Mouse (Mus musculus): ENCODE results near the gene Srp68.
A peak's percentile ranks its signal among the peaks of the same experiment; 100 is the strongest.

Gene Srp68

DNA sequence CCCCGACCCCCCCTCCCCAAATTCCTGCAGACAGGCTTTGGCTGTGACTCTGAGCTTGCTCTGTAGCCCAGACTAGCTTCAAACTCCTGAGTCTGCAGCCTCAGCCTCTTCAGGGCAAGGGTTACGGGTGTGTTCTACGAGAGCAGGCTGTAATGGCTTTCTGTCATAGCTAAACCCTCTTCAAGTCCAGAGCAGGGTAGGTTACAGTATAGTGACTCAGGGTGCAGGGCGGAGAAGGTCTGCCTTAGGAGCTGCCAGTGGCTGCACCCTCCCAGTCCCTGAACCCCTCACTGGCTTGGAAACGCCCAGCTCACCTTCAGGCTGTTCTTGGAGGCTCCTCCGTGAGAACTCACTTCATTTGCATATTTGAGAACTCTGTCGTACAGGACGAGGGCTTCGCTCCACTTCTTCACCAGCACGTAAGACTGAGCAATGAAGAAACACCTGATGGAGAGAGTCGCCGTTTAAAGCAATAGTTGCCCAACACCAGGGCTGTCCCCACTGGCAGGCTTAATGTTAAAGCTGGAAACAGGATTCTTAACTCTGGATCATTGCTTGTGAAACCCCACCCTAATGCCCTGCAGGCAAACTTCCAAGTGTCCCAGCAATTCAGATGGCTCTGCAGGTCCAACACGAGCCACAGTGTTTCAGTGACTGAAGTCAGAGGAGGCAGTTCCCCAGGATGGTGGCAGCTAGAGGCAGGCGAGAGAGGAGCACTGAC, 26.4 kb downstream of the Srp68 start:
- no peak for DNase-seq (ENCODE audit: extremely low spot score)

DNA sequence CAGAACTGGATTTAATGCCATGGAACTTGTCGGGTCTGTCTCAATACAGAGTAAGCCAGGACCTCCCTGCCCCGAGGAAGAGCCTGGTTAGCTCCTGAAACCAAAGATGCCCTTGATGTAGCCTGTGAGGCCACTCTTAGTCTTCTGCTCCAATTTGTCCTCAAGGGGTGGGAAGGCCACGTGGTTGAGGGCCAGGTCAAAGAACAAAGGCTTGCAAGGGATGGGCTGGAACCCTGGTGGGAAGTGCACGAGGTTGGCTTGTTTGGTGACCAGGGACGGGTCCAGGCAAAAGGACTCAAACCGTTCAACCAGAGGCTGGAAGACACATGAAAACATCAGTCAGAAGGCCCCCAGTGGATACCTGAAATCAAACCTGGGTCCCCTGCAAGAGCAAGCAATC, 28.4 kb downstream of the Srp68 start:
- DNase-seq (ENCODE audit: extremely low spot score): no peak

DNA sequence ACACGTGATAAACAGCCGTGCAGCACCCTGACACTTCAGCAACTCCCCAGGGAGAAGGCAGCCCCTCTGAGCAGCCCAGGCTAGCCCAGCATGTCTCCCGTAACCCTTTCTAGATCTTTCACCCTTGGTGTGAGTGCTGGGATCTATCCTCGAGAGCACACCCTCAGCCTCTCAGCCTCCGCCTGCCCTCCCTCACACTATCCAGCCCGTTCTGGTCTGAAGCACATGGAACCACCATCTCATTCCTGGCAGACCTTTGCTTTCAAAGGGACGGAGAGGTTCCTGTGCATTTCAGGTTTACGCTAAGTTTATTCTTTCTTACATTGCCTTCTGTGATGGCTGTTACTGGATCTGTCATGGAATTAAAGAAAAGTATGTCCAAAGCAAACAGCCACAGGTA, 29.4 kb downstream of the Srp68 start:
- no peak for DNase-seq (ENCODE audit: extremely low spot score)

DNA sequence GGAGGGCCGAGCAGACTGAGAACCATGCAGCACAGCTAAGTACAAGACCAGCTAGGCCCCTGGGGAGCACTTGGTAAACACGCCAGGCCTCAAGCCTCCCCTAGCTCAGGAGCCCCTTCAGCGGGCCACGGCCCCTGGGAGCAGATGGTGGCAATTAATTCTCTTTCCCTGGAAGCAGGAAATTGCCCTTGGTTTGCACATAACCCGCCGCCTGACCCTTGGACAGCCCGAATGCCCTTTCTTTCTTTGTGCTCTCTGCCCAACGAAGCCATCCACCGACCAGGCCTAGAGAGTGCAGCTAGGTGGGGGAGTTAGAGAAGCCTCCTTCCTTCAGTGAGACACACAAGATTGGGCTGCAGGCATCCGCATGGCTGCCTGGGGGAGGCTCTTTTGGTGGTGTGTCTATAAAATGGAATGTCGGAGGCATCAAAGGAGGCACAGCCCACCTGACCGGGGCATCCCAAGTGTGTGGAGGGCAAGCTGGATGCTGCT, 32.2 kb downstream of the Srp68 start:
- peak; percentile 68 for DNase-seq (ENCODE audit: extremely low spot score)

DNA sequence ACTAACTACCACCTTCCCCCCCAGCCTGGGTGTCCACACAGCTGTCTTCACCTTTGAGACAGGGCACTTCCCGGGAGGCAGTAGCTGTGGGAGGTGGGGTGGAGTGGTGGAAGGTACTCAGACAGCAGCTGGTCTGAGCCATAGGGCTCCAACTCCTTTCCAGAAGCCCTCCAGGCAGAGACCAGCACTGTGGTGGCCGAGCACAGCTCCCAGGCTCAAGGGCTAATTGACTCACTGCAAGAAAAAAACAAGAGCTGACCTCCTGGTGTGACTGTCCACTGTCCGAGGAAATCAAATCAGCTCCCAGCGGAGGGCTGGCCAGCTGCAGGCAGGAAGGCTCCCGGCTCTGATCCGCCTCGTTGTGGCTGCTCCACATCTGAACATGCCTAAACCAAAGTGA, 34.2 kb downstream of the Srp68 start:
- peak; percentile 51 for DNase-seq (ENCODE audit: extremely low spot score)

DNA sequence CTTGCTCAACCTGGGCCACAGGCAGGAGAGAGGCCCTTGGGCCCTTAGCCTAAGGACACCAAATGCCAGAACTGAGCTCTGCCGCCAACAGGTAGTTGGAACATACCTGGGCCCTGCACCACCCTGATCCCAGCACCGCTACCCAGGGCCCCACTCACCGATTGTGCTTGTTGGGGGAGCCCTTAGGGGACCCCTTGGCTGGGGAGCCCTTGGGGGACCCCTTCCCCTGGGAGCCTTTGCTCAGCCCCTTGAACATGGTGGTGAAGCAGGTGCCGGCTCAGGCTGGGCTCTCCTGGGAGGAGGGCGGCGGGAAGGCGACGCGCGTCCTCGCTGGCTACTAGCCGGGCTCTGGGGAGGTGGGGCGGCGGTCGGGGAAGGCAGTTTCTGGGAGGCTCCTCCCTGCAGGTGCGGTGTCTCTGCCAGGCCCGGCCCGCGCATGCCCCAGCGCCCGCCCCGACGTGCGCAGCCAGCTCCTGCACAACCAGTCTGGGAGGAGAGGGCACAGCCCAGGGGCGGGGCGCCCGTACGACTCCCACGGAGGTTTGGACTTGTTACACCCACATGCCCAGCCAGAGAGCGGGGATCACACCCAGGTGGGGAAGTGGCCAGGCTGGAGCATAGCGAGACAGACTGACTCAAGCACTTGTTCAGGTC, 36.1 kb downstream of the Srp68 start, which contains the start of gene Evpl:
Gene Evpl (minus strand): TSS at position 336 of the 654 bp plus-strand sequence.
- no peak for DNase-seq (ENCODE audit: extremely low spot score)

DNA sequence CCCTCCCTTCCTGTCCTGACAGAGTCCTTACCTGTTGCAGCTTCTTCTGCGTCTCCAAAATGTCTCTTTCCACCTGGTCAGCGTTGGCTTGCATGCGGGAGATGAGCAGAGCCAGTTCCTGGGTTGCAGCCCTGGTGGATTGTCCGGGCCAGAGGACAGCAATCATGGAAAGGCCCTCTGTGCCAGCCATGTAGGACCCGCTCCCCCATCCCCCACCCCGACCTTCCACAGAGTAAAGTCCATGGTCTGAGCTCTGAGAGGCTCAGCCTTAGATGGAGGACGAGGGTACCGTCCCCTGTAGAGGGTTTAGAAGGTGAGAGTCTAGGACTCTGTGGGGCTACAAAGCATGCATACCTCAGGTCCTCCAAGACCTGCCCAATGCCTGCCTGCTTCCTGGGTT, 39.1 kb downstream of the Srp68 start:
- DNase-seq (ENCODE audit: extremely low spot score): no peak

DNA sequence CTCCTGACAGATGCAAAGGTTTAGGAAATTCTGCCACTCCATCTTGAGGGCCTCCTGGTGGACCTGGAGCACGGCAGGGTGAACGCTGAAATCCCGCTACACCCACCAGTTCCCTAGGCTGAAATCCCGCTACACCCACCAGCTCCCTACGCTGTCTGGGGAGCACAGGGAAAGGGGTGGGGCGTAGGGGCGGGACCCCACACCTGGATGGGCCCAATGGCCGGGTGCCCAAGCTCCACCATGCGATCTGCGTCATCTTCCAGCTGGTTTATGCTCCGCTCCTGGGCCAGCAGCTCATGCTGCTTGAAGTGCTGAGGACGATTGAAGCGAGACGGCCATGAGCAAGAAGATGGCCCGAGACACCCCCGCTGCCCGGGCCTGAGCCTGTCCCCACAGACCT, 41.6 kb downstream of the Srp68 start:
- DNase-seq (ENCODE audit: extremely low spot score): no peak

DNA sequence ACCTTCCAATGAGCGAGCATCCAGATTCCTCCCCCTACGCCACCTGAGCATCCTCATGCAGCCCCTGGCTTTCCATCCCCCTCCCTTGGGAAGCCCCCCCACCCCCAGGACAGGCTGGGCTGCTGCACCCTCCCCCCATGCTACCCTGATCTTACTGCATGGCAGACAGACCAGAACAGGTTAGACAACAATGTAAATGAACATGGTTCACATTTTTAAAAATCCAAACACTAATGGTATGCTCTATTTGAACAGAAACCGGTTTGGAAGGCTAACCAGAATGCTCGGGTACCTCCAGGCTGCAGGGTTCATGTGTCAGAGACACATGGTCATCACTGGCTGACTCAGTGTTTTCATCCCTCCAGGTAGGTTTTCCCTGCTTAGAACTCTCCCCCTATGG, 45.3 kb downstream of the Srp68 start:
- no peak for DNase-seq (ENCODE audit: extremely low spot score)

DNA sequence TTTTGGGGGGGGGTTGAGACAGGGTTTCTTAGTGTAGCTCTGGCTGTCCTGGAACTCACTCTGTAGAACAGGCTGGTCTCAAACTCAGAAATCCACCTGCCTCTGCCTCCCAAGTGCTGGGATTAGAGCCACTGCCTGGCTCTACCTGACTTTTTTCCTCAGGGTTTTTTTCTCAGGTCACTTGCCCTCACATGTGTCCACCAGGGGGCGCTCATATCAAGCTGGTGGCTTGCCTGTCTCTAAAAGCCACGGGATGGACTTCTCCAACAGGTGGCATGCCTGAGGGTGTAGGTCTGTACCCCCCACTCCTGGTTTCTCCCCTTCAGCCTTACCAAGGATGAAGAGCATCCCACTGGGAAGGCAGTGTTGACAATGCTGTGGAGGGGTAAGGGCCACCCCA, 47.6 kb downstream of the Srp68 start:
- peak; percentile 78 for DNase-seq (ENCODE audit: extremely low spot score)

DNA sequence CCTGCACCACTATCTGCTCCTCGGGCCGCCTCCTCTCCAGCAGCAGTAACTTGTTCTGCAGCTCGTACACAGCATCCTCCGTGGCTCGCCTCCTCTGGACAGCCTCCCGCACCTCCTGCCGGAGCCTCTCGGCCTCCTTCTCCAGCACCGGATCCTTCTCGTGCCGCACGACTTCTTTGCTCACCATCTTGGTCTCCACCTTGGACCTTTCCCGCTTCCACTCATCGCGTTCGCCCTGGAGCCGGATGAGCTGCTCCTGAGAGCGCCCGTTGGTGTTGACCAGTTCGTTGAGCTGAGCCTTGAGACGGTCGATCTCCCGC, 51.3 kb downstream of the Srp68 start:
- no peak for DNase-seq (ENCODE audit: extremely low spot score)

DNA sequence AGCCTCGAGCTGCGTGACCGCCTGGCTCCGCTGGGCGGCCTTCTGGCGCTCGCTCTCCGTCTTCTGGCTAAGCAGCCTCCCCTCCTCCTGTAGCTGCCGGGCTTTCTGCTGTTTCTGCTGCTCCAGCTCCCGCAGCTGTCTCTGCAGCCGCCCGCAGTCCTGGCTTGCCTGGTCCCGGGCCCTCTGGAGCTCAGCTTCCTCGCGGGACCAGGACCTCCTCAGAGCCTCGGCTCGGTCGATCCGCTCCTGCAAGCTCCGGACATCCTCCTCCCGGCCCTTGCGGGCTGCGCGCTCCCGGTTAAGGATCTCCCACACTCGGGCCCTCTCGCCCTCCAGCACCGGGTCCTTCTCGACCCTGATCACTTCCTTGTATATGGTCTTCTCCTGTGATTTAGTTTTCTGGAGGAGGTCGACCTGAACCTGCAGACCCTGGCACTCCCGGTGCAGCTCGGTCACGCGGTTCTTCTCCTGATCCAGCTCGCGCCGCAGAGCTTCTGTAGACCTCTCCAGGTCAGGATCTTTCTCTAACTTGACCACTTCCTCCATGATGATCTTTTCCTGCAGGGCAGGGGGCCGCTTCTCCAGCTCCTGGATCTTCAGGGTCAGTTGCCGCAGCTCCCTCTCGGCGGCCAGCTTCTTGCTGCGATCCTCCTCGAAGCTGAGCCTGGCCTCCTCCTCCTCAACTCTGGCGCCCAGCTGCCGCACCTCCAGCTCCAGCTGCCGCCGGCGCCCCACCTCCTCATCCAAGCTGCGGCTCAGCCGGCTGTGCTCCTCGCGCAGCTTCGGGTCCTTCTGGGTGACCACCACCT, 51.9 kb downstream of the Srp68 start:
- DNase-seq (ENCODE audit: extremely low spot score): peak; percentile 58

DNA sequence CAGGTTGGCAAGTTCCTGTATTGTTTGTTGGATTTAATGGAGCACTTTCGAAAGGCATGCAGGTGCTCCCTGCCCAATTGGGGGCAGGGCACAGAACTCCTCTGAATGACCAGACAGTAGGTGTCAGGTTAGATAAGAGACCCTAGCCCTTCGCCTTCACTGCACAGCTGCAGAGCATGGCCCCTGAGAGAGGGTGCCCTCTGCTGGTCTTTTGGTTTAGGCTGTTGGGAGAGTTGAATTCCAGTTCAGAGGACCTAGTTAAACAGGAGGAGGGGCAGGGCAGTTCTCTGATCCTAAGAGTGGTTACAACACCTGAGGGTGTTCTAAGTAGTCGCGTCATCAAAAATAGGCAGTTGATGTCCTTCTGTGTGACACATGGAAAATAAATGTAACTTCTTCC, 54.1 kb downstream of the Srp68 start:
- peak; percentile 74 for DNase-seq (ENCODE audit: extremely low spot score)

DNA sequence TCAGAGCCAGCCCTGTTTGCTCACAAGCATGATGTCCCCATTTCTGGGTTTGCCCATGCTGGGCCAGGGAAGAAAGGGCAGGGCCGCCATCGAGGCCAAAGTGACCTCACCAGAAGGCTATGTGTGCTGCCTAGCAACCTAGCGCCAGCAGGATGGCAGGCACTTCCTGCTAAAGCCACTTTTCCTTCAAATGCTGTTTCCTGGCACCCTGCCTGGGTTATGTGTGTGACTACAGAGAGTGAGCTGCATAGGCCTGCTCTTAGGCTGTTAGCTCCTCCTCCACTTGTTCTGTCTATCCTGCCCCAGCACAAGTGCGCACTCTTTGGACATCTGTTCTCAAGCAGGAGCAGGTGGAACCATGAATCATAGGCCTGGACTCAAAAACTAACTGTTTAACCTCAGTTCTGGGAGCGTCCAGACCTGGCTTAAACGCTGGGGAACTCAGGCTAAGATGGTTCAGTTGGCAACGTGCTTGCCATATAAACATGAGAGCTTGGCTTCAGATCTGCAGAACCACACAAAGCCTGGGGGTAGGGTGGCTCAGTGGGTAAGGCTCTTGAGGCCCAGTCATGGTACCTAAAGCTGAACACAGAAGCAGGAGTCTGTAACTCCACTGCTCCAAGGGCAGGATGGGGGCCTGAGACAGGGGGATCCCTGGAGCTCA, 55.1 kb downstream of the Srp68 start:
- no peak for DNase-seq (ENCODE audit: extremely low spot score)

DNA sequence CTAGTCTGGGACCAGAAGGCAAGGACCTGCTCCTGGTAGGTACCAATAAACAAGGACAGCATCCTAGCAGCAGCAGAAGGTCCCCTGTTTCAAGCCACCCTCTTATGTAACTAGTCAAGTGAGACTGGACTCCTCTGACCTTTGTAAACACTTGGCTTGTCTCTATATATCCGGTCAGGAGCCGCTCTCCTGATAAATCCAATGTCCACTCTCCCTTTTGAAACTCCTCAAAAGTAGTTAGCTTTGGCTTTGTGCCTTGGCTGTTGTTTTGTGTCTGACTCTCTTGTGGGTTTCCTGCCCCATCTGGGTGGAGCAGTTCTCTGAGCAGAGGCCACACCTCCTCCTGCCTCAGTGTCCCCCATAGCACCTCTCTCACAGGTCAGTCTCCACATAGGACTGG, 55.8 kb downstream of the Srp68 start:
- DNase-seq (ENCODE audit: extremely low spot score): no peak

DNA sequence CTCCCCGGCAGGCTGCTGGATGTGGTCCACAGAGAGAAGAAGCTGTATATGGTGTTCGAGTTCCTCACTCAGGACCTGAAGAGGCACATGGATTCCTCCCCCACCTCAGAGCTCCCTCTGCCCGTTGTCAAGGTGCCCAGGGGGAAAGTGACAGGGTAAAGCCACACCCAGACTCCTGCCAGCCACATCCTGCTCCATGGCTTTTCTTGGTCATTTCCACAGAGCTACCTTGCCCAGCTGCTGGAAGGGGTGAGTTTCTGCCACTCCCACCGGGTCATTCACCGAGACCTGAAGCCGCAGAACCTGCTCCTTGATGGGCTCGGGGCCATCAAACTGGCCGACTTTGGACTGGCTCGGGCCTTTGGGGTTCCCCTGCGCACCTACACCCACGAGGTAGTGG, 57.5 kb downstream of the Srp68 start:
- no peak for DNase-seq (ENCODE audit: extremely low spot score)

DNA sequence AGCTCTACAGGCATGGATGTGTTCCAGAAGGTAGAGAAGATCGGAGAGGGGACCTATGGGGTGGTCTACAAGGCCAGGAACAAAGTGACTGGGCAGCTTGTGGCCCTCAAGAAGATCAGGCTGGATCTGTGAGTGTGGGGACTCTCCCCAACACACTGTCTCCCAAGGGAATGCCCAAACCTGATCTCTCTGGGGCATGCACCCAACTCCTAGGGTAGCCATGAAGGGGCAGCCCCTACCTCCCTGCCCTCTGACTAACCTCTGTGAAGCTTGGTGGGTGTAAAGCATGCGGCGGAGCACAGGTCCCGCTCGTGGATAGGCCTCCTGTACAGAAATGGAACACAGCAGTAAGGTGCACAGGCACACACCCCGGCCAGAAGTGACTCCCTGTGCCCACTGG, 58.0 kb downstream of the Srp68 start:
- DNase-seq (ENCODE audit: extremely low spot score): no peak

DNA sequence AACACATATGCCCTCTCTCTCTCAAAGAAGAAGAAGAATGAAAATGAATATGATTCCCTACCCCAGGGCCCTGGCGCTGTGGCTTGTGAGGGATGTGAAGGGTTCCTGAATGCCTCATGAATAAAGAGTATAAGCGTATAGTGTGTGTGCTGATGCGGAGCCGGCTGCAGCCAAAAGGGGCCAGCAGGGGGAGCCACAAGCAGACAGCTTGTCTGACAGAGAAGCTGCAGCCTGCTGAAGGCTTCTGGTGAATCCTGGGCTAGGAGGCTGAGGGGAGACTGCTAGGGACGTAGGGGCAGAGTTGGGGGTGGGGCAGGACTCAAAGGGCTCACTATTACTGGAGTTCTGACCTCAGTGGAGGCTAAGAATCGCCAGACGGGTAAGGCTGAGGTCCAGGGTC, 58.8 kb downstream of the Srp68 start:
- DNase-seq (ENCODE audit: extremely low spot score): no peak

DNA sequence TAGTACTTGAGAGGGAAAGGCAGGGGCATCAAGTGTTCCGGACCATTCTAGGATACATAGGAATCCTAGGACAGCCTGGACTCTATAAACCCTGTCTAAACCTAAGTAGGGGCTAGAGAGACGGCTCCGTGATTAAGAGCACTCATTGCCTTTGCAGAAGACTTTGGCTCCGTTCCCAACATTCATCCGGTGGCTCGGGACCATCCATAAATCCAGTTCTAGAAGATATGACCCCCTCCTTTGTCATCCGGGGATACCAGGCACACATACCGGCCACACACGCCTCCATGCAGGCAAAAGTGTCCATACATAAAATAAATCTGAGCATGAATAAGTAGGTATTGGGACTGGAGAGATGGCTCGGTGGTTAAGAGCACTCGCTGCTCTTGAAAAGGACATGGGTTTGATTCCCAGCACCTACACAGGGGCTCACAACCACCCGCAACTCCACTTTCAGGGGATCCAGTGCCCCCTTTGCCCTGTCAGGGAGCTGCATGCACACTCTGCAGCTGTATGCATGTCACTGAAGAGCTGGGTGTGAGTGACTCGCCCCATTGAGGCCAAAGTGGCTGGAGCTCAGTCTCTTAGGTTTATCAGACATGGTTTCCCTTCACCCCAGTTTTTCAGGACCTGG, 60.0 kb downstream of the Srp68 start:
- DNase-seq (ENCODE audit: extremely low spot score): no peak

DNA sequence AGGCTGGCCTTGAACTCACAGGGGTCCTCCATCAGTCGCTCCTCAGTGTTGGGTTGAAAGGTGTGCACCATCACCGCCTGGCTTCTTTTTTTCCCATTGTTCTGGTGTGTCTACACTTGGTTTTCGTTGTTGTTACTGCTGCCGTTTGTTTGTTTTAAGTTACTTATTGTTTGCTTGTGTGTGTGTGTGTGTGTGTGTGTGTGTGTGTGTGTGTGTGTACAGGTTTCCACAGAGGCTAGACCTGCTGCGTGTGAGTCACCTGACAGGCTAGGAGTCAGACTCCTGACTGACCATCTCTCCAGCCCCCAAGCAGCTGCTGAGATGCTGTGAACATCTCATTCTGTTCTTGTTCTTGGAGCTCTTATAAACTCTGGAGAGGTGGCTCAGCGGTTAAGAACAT, 61.2 kb downstream of the Srp68 start:
- DNase-seq (ENCODE audit: extremely low spot score): no peak

DNA sequence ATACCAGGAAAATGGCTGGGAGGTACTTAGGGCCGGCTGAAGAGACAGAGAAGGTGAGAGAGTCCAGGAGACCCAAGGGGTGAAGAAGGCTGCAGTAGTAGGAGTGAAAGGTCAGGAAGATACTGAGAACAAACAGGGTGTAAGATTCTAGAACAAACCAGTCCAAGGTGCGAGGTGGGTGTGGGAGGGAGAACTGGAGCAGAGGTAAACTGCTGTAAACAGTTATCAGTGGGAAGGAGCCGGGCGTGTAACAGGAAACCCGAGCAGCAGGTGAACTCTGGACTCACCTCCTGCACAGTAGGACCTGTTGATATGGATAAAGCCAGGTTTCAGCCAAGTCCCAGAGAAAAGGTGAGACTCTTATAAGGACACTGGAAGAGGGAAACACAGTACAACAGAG, 63.3 kb downstream of the Srp68 start:
- DNase-seq (ENCODE audit: extremely low spot score): no peak

DNA sequence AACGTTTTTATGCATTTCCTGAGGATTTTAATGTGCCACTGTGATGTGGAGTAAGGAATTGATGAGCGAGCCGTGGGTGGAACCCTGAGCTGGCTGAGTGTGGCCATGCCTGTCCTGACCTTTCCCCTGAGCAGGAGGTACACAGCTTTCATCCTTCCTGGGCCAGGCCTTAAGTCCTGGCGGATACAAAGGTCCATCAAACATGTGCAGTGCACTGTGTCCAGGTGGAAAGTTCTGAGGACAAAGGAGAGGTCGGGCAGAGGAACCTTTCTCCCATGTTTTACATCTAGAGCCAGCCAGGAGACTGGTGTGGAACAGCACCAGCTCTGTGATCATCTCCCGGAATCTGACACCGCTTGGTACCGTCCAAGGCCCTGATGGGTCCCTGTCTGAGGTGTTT, 64.8 kb downstream of the Srp68 start:
- DNase-seq (ENCODE audit: extremely low spot score): no peak
